Mouse (Mus musculus): ENCODE results near the gene Smad3. TPM values are rescaled to one million over a fixed set of nuclear protein-coding genes. Genes with fewer than 3 reads are reported as not detected.

The Smad3 gene
- polyA plus RNA-seq, 1 experiment = 33.5 TPM

DNA sequence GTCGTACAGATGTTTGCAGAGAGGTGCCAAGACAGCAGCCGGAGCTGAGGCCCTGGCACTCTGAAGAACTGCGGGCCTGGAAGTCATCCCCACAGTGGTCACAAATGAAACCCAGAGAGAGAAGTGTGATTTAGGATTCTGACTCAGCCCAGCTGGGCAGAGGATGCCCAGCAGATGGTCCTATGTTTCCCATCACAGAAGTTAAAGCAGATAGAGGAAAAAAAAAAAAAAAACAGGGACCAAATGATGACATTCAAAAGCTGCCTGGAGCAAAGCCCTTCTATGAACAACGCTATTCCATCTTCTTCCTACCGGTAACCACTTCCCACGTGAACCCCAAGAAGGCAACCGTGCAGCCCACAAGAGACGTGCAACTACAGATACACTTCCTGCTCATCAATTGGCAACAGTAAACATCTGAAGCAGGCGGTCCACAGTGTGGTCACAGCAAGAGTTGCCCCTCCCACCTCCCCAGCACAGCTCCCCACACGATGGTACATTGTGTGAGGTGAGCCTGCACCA, 17.4 kb downstream of the Smad3 start:
- Histone ChIP-seq H3K4me1 (ENCODE audit: control insufficient read depth, insufficient read depth, low read length) (peaks cover 59% of the 10 kb centered on the region), H3K27ac (ENCODE audit: insufficient read depth, low read depth, low read length) (no peak overlapping the region), H3K27me3 (replicated peaks; ENCODE audit: control insufficient read depth, insufficient read depth, low read length) (no peaks in the 10 kb centered on the region), H3K4me3 (ENCODE audit: insufficient read depth, low read depth, low read length) (no peak overlapping the region), H3K36me3 (ENCODE audit: control insufficient read depth, insufficient read depth, low read length) (no peaks in the 10 kb centered on the region)
- TF ChIP-seq CTCF (conservative IDR thresholded peaks at IDR 0.05; ENCODE audit: insufficient read depth, insufficient read length, low read depth, low read length) (no peak), POLR2A (IDR thresholded peaks at IDR 0.05; ENCODE audit: low read depth, low read length) (no peak)
- DNase-seq = no peak
- 73% methylated on average over 10 of the region's 10 CpGs for WGBS

- H3K27ac ChIP-seq (ENCODE audit: insufficient read depth, low read depth, low read length) = peak overlapping the region; percentile 41
- 46% methylated on average over 11 of the region's 11 CpGs for WGBS
- DNase-seq = peak; percentile 56
- no peak overlapping the region for H3K4me3 ChIP-seq (ENCODE audit: insufficient read depth, low read depth, low read length)
- no peaks in the 10 kb centered on the region for H3K27me3 ChIP-seq (replicated peaks; ENCODE audit: control insufficient read depth, insufficient read depth, low read length)
- no peak for TF ChIP-seq POLR2A (IDR thresholded peaks at IDR 0.05; ENCODE audit: low read depth, low read length)
- TF ChIP-seq CTCF (conservative IDR thresholded peaks at IDR 0.05; ENCODE audit: insufficient read depth, insufficient read length, low read depth, low read length) = no peak
- peaks cover 58% of the 10 kb centered on the region for H3K4me1 ChIP-seq (ENCODE audit: control insufficient read depth, insufficient read depth, low read length)
- H3K36me3 ChIP-seq (ENCODE audit: control insufficient read depth, insufficient read depth, low read length) = no peaks in the 10 kb centered on the region
These were observed 19.0 kb downstream of the Smad3 start for GRCm38 (mm10) chr9:63738830-63739229.

DNA sequence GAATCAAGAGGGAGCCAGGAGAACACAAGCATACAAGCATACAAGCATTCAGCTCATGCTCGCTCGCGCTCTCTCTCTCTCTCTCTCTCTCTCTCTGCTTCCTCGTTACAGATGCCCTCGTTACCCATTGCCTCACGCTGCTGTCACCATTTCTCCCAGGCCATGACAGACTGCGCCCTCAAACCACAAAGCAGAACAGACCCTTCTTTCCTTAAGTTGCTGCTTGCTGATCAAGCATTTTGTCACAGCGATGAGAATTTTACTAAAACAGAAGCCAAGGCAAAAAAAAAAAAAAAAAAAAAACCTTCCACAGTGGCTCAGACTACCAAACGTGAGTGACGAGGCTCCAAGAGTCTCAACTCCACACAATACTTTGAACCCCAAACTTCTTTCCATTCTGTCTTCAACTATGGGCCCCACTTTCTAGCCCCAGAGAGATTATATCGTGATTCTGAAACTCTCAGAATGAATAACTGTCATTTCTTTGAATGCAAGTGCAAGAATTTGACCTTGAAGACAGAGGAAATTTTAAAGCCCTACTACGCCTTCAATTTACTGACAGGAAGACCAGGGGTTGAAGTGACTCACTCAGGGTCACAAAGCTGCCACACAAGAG, 19.6 kb downstream of the Smad3 start:
- WGBS = 63% methylated on average over 12 of the region's 12 CpGs
- H3K36me3 ChIP-seq (ENCODE audit: control insufficient read depth, insufficient read depth, low read length) = no peaks in the 10 kb centered on the region
- H3K27ac ChIP-seq (ENCODE audit: insufficient read depth, low read depth, low read length) = peak overlapping the region; percentile 41
- no peaks in the 10 kb centered on the region for H3K27me3 ChIP-seq (replicated peaks; ENCODE audit: control insufficient read depth, insufficient read depth, low read length)
- H3K4me1 ChIP-seq (ENCODE audit: control insufficient read depth, insufficient read depth, low read length) = peaks cover 52% of the 10 kb centered on the region
- TF ChIP-seq CTCF (conservative IDR thresholded peaks at IDR 0.05; ENCODE audit: insufficient read depth, insufficient read length, low read depth, low read length) (no peak), POLR2A (IDR thresholded peaks at IDR 0.05; ENCODE audit: low read depth, low read length) (no peak)
- no peak overlapping the region for H3K4me3 ChIP-seq (ENCODE audit: insufficient read depth, low read depth, low read length)
- no peak for DNase-seq

- Histone ChIP-seq H3K27ac (ENCODE audit: insufficient read depth, low read depth, low read length) (no peak overlapping the region), H3K4me3 (ENCODE audit: insufficient read depth, low read depth, low read length) (no peak overlapping the region), H3K36me3 (ENCODE audit: control insufficient read depth, insufficient read depth, low read length) (no peaks in the 10 kb centered on the region), H3K27me3 (replicated peaks; ENCODE audit: control insufficient read depth, insufficient read depth, low read length) (no peaks in the 10 kb centered on the region), H3K4me1 (ENCODE audit: control insufficient read depth, insufficient read depth, low read length) (peaks cover 45% of the 10 kb centered on the region)
- TF ChIP-seq POLR2A (IDR thresholded peaks at IDR 0.05; ENCODE audit: low read depth, low read length) (no peak), CTCF (conservative IDR thresholded peaks at IDR 0.05; ENCODE audit: insufficient read depth, insufficient read length, low read depth, low read length) (no peak)
- 65% methylated on average over 9 of the region's 9 CpGs for WGBS
- peak; percentile 51 for DNase-seq
These were observed 20.3 kb downstream of the Smad3 start for GRCm38 (mm10) chr9:63737426-63737931.

DNA sequence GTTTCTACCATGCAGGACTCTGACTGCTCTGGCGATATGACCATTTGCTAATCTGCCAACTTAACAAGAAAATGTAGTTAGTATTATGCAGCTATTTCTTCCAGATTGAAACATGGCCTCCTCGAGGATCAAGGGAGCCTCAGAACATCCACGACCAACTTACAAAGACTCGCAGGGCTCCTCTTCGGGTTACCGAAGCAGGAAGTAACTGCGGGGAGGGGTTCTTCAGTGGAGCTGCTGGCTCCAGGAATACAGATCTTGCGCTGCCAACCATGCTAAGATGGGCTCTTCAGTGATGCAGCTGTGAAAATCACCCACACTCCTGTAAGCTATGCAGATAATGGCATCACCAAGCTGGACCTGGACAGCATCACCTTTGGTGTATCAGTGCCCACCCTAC, 23.5 kb downstream of the Smad3 start:
- Histone ChIP-seq H3K27ac (ENCODE audit: insufficient read depth, low read depth, low read length) (no peak overlapping the region), H3K4me3 (ENCODE audit: insufficient read depth, low read depth, low read length) (no peak overlapping the region), H3K4me1 (ENCODE audit: control insufficient read depth, insufficient read depth, low read length) (peaks cover 32% of the 10 kb centered on the region), H3K27me3 (replicated peaks; ENCODE audit: control insufficient read depth, insufficient read depth, low read length) (no peaks in the 10 kb centered on the region), H3K36me3 (ENCODE audit: control insufficient read depth, insufficient read depth, low read length) (no peaks in the 10 kb centered on the region)
- DNase-seq = no peak
- 65% methylated on average over 8 of the region's 8 CpGs for WGBS
- TF ChIP-seq CTCF (conservative IDR thresholded peaks at IDR 0.05; ENCODE audit: insufficient read depth, insufficient read length, low read depth, low read length) = no peak
- no peak for TF ChIP-seq POLR2A (IDR thresholded peaks at IDR 0.05; ENCODE audit: low read depth, low read length)

DNA sequence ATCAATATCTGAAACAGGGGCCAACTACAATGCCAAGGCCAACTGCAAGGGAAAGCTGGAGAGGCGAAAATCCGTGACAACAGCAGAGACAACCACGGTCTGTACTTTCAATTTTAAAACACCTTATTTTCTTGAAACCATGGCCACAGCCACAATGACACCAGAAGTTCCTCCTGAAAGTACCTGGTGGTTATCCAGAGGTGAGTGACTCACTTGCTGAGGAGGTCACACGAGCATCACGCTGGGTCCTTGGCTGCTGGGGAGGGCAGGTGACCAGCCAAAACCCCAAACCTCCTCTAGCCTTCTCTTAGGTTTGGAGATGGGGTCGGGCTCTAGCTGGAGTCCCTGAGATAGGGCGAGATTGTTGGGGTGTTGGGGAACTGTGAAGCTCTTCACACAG, 25.1 kb downstream of the Smad3 start:
- WGBS = 84% methylated on average over 7 of the region's 7 CpGs
- Histone ChIP-seq H3K4me3 (ENCODE audit: insufficient read depth, low read depth, low read length) (no peak overlapping the region), H3K4me1 (ENCODE audit: control insufficient read depth, insufficient read depth, low read length) (peaks cover 26% of the 10 kb centered on the region), H3K27me3 (replicated peaks; ENCODE audit: control insufficient read depth, insufficient read depth, low read length) (no peaks in the 10 kb centered on the region), H3K27ac (ENCODE audit: insufficient read depth, low read depth, low read length) (no peak overlapping the region), H3K36me3 (ENCODE audit: control insufficient read depth, insufficient read depth, low read length) (no peaks in the 10 kb centered on the region)
- TF ChIP-seq CTCF (conservative IDR thresholded peaks at IDR 0.05; ENCODE audit: insufficient read depth, insufficient read length, low read depth, low read length) = no peak
- TF ChIP-seq POLR2A (IDR thresholded peaks at IDR 0.05; ENCODE audit: low read depth, low read length) = no peak
- DNase-seq = no peak

DNA sequence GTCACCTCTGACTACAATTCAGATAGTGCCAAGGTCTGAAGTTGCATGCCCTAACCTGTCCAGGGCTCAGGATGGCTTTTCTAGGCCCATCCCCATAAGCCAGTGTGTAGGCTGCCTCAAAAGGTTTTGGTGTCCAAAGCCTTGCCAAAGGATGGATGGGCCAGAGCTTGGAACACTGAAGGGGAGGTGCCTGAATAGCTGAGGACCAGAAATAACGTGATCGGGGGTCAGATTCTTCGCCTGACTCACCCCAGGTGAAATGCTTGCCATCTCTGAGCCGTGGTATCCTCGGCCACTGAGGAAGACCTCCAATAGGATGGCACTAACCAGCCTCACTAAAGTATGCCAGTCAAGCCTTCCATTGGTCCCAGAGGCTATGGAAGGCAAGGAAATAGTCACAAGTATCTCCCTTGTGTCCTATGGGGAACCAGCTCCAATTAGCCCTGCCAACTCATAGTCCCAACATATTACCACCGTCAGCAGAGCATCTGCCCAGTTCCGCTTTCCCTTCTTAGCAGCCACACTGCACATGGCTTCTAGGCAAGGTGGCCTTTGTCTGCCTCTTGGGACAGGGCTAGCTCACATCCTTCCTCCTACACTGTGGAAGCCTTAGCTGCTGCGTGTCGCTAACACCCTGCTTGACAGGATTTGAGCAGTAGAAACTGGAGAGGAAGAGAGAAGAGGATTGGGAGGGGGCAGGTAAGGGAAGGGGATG, 26.5 kb downstream of the Smad3 start:
- peaks cover 26% of the 10 kb centered on the region for H3K4me1 ChIP-seq (ENCODE audit: control insufficient read depth, insufficient read depth, low read length)
- H3K36me3 ChIP-seq (ENCODE audit: control insufficient read depth, insufficient read depth, low read length) = no peaks in the 10 kb centered on the region
- TF ChIP-seq CTCF (conservative IDR thresholded peaks at IDR 0.05; ENCODE audit: insufficient read depth, insufficient read length, low read depth, low read length) (no peak), POLR2A (IDR thresholded peaks at IDR 0.05; ENCODE audit: low read depth, low read length) (no peak)
- peak; percentile 43 for DNase-seq
- no peak overlapping the region for H3K27ac ChIP-seq (ENCODE audit: insufficient read depth, low read depth, low read length)
- 80% methylated on average over 9 of the region's 9 CpGs for WGBS
- H3K4me3 ChIP-seq (ENCODE audit: insufficient read depth, low read depth, low read length) = no peak overlapping the region
- H3K27me3 ChIP-seq (replicated peaks; ENCODE audit: control insufficient read depth, insufficient read depth, low read length) = no peaks in the 10 kb centered on the region
